Mouse (Mus musculus): ENCODE measurements around the gene Mrps21. TPM values are rescaled to one million over a fixed set of nuclear protein-coding genes. Genes with fewer than 3 reads are reported as not detected.
"Not testable (repeated sequence)": the region's sequence is repeated elsewhere in the genome, so short reads cannot be mapped to it uniquely, and the experiment has no call there.

The Mrps21 gene
- polyA plus RNA-seq (2015; fragmentation: Nextera tagmentation; extraction: Ambion mirVana): 311 and 318 TPM in 2 replicates

- Histone ChIP-seq H3K36me3 (peaks cover 33% of the 10 kb centered on the region), H3K4me1 (peaks cover 15% of the 10 kb centered on the region), H3K4me3 (peak within 1 kb of the TSS; percentile 73), H3K27ac (peak within 1 kb of the TSS; percentile 73), H3K9me3 (no peaks in the 10 kb centered on the region), H3K27me3 (no peaks in the 10 kb centered on the region), H3K4me2 (replicated peaks) (peak within 1 kb of the TSS; percentile 74), H3K9ac (peak within 1 kb of the TSS; percentile 83)
- ATAC-seq (ENCODE audit: low FRiP score, low read depth): peak; percentile 95
- WGBS: under 1% methylated on average over 33 of the region's 33 CpGs
Measured at GRCm38 (mm10) chr3:95871392-95871867, at the start of gene Mrps21. TSS of gene Mrps21 (minus strand) at chr3:95871519.

DNA sequence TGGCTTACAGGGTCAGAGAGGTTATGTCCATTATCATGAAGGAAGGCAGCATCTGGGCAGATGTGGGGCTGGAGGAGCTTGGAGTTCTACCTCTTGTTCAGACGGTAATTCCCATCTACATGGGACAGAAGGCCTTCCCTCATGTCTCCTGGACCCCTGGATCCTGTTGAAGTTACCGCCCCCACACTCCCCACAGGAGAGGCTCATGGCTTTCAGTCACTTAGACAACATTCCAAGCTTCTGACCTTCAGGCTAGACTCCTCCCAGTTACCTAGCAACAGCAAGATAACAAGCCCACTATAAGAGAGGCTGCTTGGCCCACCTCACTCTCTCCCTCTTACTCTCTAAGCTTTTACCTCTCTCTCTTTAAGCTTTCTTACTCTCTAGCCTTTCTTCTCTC is 49.2 kb upstream of the Mrps21 start:
- not testable (repeated sequence) for H3K4me3 ChIP-seq; H3K4me1 ChIP-seq; H3K4me2 ChIP-seq (replicated peaks); H3K27ac ChIP-seq; H3K27me3 ChIP-seq; H3K9ac ChIP-seq; H3K9me3 ChIP-seq; ATAC-seq (ENCODE audit: low FRiP score, low read depth); H3K36me3 ChIP-seq
- 50% methylated on average over 2 of the region's 2 CpGs for WGBS

GRCm38 (mm10) chr3:95916760-95917159 is 45.4 kb upstream of the Mrps21 start:
- Histone ChIP-seq H3K4me2 (replicated peaks) (no peak overlapping the region), H3K4me1 (no peaks in the 10 kb centered on the region), H3K36me3 (no peaks in the 10 kb centered on the region), H3K9me3 (no peaks in the 10 kb centered on the region), H3K27ac (no peak overlapping the region), H3K27me3 (no peaks in the 10 kb centered on the region), H3K4me3 (no peak overlapping the region), H3K9ac (no peak overlapping the region)
- 77% methylated on average over 7 of the region's 7 CpGs for WGBS
- ATAC-seq (ENCODE audit: low FRiP score, low read depth): no peak

GRCm38 (mm10) chr3:95914706-95915105 is 43.4 kb upstream of the Mrps21 start:
- Histone ChIP-seq H3K4me1 (no peaks in the 10 kb centered on the region), H3K36me3 (no peaks in the 10 kb centered on the region), H3K9ac (no peak overlapping the region), H3K27me3 (no peaks in the 10 kb centered on the region), H3K4me3 (no peak overlapping the region), H3K4me2 (replicated peaks) (no peak overlapping the region), H3K27ac (no peak overlapping the region), H3K9me3 (no peaks in the 10 kb centered on the region)
- 93% methylated on average over 4 of the region's 4 CpGs for WGBS
- ATAC-seq (ENCODE audit: low FRiP score, low read depth): no peak

GRCm38 (mm10) chr3:95907613-95908012 is 36.3 kb upstream of the Mrps21 start:
- no peaks in the 10 kb centered on the region for H3K36me3 ChIP-seq
- H3K27me3 ChIP-seq: no peaks in the 10 kb centered on the region
- H3K4me3 ChIP-seq: no peak overlapping the region
- H3K27ac ChIP-seq: no peak overlapping the region
- H3K9me3 ChIP-seq: no peaks in the 10 kb centered on the region
- no peak for ATAC-seq (ENCODE audit: low FRiP score, low read depth)
- H3K4me2 ChIP-seq (replicated peaks): no peak overlapping the region
- no peak overlapping the region for H3K9ac ChIP-seq
- H3K4me1 ChIP-seq: peaks cover 44% of the 10 kb centered on the region
- WGBS: 41% methylated on average over 4 of the region's 4 CpGs

- under 1% methylated on average over 12 of the region's 12 CpGs for WGBS
- H3K9ac ChIP-seq: 0 out of 2 replicates have a peak overlapping the region, but pooled peaks have one; percentile 19
Measured at GRCm38 (mm10) chr3:95906860-95907259, 35.5 kb upstream of the Mrps21 start.

DNA sequence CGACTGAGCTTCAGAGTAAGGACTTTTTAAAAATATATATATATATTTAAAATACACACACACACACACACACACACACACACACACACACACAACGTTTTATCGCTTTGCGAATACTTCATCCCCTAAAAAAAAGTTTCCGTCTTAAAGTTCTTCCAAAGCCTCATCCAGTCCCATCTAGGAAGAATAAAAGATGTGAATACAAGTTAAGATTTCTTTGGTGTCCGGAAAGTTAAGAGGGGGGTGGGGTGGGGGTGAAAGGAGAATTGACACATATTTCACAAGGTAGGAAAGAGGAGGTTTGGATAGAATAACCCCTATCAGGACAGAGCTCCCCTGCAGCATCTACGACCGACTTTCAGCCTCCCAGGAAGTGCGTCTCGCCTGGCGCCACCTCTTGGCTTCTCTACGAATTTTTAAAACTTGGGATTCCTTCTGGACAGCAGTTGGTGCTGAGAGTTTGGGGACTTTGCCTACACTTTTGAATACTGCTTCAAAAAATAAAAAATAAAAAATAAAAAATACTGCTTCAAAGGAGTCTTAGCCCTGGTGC is 34.7 kb upstream of the Mrps21 start:
- H3K4me2 ChIP-seq (replicated peaks): peak overlapping the region; percentile 93
- H3K9me3 ChIP-seq: no peaks in the 10 kb centered on the region
- H3K27ac ChIP-seq: no peak overlapping the region
- H3K4me1 ChIP-seq: peaks cover 55% of the 10 kb centered on the region
- no peaks in the 10 kb centered on the region for H3K27me3 ChIP-seq
- H3K9ac ChIP-seq: peak overlapping the region; percentile 73; the same call in 1 of the 2 replicates
- peak overlapping the region; percentile 47 for H3K4me3 ChIP-seq
- H3K36me3 ChIP-seq: no peaks in the 10 kb centered on the region
- WGBS: under 1% methylated on average over 12 of the region's 12 CpGs
- ATAC-seq (ENCODE audit: low FRiP score, low read depth): peak; percentile 14; the same call in 1 of the 2 replicates

More at GRCm38 (mm10) chr3:95906860-95907259, 35.5 kb upstream of the Mrps21 start:
- Histone ChIP-seq H3K4me2 (replicated peaks) (peak overlapping the region; percentile 93), H3K36me3 (no peaks in the 10 kb centered on the region), H3K9me3 (no peaks in the 10 kb centered on the region), H3K4me1 (peaks cover 51% of the 10 kb centered on the region), H3K4me3 (peak overlapping the region; percentile 47), H3K27me3 (no peaks in the 10 kb centered on the region), H3K27ac (0 out of 2 replicates have a peak overlapping the region, but pooled peaks have one; percentile 2)
- no peak for ATAC-seq (ENCODE audit: low FRiP score, low read depth)

GRCm38 (mm10) chr3:95905146-95905939 is 34.0 kb upstream of the Mrps21 start:
- Histone ChIP-seq H3K4me2 (replicated peaks) (peak overlapping the region; percentile 93), H3K4me3 (peak overlapping the region; percentile 47), H3K9ac (peak overlapping the region; percentile 73), H3K27me3 (no peaks in the 10 kb centered on the region), H3K36me3 (no peaks in the 10 kb centered on the region), H3K9me3 (no peaks in the 10 kb centered on the region), H3K27ac (peak overlapping the region; percentile 72; the same call in 1 of the 2 replicates), H3K4me1 (peaks cover 55% of the 10 kb centered on the region)
- under 1% methylated on average over 18 of the region's 18 CpGs for WGBS
- ATAC-seq (ENCODE audit: low FRiP score, low read depth): peak; percentile 42

GRCm38 (mm10) chr3:95904568-95904967 is 33.2 kb upstream of the Mrps21 start, which contains the start of gene Car14:
TSS of gene Car14 (minus strand) at chr3:95904691.
- H3K4me2 ChIP-seq (replicated peaks): peak within 1 kb of the TSS; percentile 93
- H3K27ac ChIP-seq: peak within 1 kb of the TSS; percentile 72
- H3K27me3 ChIP-seq: no peaks in the 10 kb centered on the region
- no peaks in the 10 kb centered on the region for H3K36me3 ChIP-seq
- peaks cover 55% of the 10 kb centered on the region for H3K4me1 ChIP-seq
- H3K9ac ChIP-seq: peak within 1 kb of the TSS; percentile 73
- peak within 1 kb of the TSS; percentile 47 for H3K4me3 ChIP-seq
- WGBS: under 1% methylated on average over 15 of the region's 15 CpGs
- ATAC-seq (ENCODE audit: low FRiP score, low read depth): peak; percentile 37; the same call in 1 of the 2 replicates
- no peaks in the 10 kb centered on the region for H3K9me3 ChIP-seq

GRCm38 (mm10) chr3:95903753-95904502 is 32.6 kb upstream of the Mrps21 start:
- H3K27me3 ChIP-seq: no peaks in the 10 kb centered on the region
- 1% methylated on average over 15 of the region's 15 CpGs for WGBS
- no peaks in the 10 kb centered on the region for H3K9me3 ChIP-seq
- H3K4me3 ChIP-seq: peak overlapping the region; percentile 47
- peak overlapping the region; percentile 72 for H3K27ac ChIP-seq
- H3K9ac ChIP-seq: peak overlapping the region; percentile 73
- ATAC-seq (ENCODE audit: low FRiP score, low read depth): peak; percentile 34; the same call in 1 of the 2 replicates
- peak overlapping the region; percentile 93 for H3K4me2 ChIP-seq (replicated peaks)
- H3K36me3 ChIP-seq: peaks cover 5% of the 10 kb centered on the region; the same call in 1 of the 2 replicates
- peaks cover 55% of the 10 kb centered on the region for H3K4me1 ChIP-seq

- WGBS: 18% methylated on average over 6 of the region's 6 CpGs
- Histone ChIP-seq H3K27ac (peak overlapping the region; percentile 33; the same call in 1 of the 2 replicates), H3K27me3 (no peaks in the 10 kb centered on the region), H3K4me3 (peak overlapping the region; percentile 47), H3K36me3 (peaks cover 16% of the 10 kb centered on the region; the same call in 1 of the 2 replicates), H3K9ac (peak overlapping the region; percentile 54), H3K4me1 (peaks cover 55% of the 10 kb centered on the region), H3K9me3 (no peaks in the 10 kb centered on the region), H3K4me2 (replicated peaks) (peak overlapping the region; percentile 93)
- no peak for ATAC-seq (ENCODE audit: low FRiP score, low read depth)
Measured at GRCm38 (mm10) chr3:95902643-95903042, 31.3 kb upstream of the Mrps21 start.

All from limb, embryonic 13.5 days (tissue).